Mouse (Mus musculus) megakaryocyte-erythroid progenitor cell, adult 5 weeks (primary cell): Measurements from ENCODE around the gene Prr11. TPM values are rescaled to one million over a fixed set of nuclear protein-coding genes. Genes with fewer than 3 reads are reported as not detected.

Source experiments
- polyA plus RNA-seq: library from polyadenylated mRNA; stranded (reverse); fragments of >175 nt; gene quantifications from 2 replicates; pipeline ENCODE4 v1.2.3, GENCODE M21; 2012

Gene Prr11
- 1.1 and 2.1 TPM in 2 replicates for polyA plus RNA-seq

GRCm38 (mm10) chr11:87108409-87108754 lies at the start of gene Prr11:
Gene Prr11, minus strand, starts transcription at chr11:87108708.

DNA sequence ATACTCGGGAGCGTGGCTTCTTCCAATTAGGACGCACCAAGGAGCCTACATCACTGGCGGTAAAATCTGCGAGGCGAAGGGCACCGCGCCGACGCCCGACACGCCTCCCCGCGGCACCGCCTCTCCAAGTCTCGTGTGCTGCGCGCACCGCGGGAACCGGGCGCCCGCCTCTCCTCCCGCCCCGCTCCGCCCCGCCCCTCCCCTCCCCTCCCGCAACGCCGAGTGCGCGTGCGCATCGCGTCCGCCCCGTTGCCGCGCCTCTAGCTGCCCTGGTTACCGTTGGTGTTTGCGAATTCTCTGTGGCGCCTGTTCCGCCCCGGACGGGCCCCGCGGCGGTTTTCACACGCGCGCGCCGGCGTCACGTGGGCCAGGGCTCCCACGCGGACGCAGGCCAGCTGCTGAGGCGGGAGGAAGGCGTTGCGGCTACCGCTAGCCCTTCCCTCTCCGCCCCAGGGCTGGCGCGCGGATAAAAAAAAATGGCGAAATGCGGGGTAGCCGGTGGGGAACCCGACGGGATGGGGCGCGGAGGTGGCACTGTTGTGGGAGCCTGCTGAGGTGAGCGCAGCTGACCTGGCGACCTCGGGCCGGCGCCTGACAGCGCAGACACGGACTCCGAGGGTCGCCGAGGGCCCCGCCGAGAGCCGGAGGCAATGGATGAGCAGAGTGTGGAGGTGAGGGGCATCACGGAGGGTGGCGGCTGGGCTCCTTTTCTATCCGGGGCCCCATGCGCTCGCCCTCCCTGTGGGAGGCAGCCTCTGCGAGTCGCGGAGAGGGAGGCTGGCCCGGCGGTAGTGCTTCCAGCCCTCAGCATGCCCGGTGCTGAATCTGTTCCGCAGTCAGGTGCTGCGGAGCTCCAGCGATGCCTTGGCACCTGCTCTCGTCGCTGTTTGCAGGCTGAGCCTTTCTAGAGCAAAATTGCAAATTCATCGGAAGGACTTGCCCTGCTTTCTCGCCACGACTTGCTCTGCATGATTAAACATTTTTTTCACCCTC lies 18.6 kb upstream of the Prr11 start, which contains the start of gene Trim37:
Gene Trim37, plus strand, starts transcription at position 254 of the 993 bp plus-strand sequence.

GRCm38 (mm10) chr11:87108755-87109518 lies 429 bp upstream of the Prr11 start, which contains the start of gene Ska2:
Gene Ska2, plus strand, starts transcription at chr11:87109234.

DNA sequence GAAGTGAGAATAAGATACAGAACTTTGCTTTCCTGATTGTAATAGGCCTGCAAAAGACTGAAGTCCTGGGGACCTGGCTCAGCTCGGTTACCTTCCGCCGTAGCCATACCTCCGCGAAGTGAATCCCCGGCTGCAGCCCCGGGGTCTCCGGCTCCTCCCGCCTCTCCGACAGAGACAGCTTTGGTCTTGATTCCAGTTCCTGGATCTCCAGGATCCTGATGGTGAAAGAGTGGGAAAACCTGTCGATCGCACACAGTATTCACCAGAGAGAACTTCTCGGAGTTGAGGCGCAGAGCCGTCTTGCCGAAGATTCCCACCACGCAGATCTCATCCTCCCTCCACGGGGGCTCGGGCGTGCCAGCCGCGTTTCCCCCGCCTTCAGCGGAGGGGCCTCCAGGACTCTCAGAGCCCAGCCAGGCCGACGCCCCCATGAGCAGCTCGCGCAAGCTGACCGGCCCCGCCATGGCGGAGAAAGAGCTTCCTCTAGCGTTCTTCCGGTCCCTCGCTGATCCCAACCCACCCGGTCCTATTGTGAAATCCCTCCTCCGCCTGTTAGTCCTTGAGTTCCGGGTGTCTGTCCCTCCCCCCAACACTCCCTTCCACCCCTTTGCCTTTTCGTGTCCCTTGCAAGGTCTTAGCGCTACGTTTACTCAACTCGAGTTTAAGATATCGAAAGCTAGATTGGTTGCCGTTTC lies 22.1 kb downstream of the Prr11 start, which contains the start of gene Smg8:
Gene Smg8, minus strand, starts transcription at position 485 of the 695 bp plus-strand sequence.

GRCm38 (mm10) chr11:87073866-87074440 lies 34.6 kb downstream of the Prr11 start, which contains the start of gene Gdpd1:
Gene Gdpd1, minus strand, starts transcription at chr11:87074062.

Other genes starting within 250 kb of the Prr11 start
- 5.3 and 5.4 TPM in 2 replicates for gene Ypel2, start 115.0 kb downstream of the Prr11 start, polyA plus RNA-seq
- 0.13 and 0.21 TPM in 2 replicates for gene Gdpd1, start 34.6 kb downstream of the Prr11 start, polyA plus RNA-seq
- gene Smg8, start 21.9 kb downstream of the Prr11 start, polyA plus RNA-seq: 4.3 and 5.5 TPM in 2 replicates
- gene Ska2, start 526 bp upstream of the Prr11 start, polyA plus RNA-seq: 0.64 and 0.69 TPM in 2 replicates
- 18.8 and 19.0 TPM in 2 replicates for gene Trim37, start 18.4 kb upstream of the Prr11 start, polyA plus RNA-seq